ENCODE assay signal across 20 mouse cellular contexts in genomic region chr6:148818624-148819343, GRCm38 (mm10). TPM values are rescaled to one million over a fixed set of nuclear protein-coding genes. Genes with fewer than 3 reads are reported as not detected.
A peak's percentile ranks its signal among the peaks of the same experiment; 100 is the strongest.
DNase-seq lines count a peak whose midpoint lies in the region; ATAC-seq and TF ChIP-seq lines count a peak whose summit lies in the region.
"Had no signal": no experiment of that assay in that cellular context is flagged by ENCODE, and none has a peak within 500 bp of the region (broad histone marks: within the 10 kb centered on the region; RNA-seq: fewer than 3 reads in every experiment).

No protein-coding gene starts in this region.

- peaks cover 32% of the 10 kb centered on the region for H3K36me3 ChIP-seq in lung, embryonic 15.5 days
- H3K36me3 ChIP-seq in lung, postnatal 0 days (ENCODE audit: insufficient read depth, low read length), result peaks cover 13% of the 10 kb centered on the region; the same call in 1 of the 2 replicates

- H3K9ac ChIP-seq in lung, embryonic 15.5 days, result no peak overlapping the region
- no peak overlapping the region for H3K9ac ChIP-seq in lung, postnatal 0 days (replicated peaks; ENCODE audit: low read depth)
- H3K9ac ChIP-seq: forebrain, embryonic 12.5 days; heart, embryonic 13.5 days; stomach, embryonic 15.5 days had no signal

- peak; percentile 7 for DNase-seq in adrenal gland, postnatal 10 days
- DNase-seq in adrenal gland, adult 8-10 months, result no peak
- no peak for DNase-seq in lung, adult 2 months
- peak; percentile 10 for DNase-seq in adrenal gland, postnatal 25 days
- DNase-seq in lung, postnatal 0 days (ENCODE audit: low spot score), result peak; percentile 43
- no peak for DNase-seq in cerebellum, adult 2 months
- DNase-seq: cerebellum, adult 11 months; gastrocnemius, postnatal 36 days; kidney, adult 11 months; kidney, postnatal 4 days; left cerebral cortex, postnatal 4 days; spleen, adult 18-20 months; thymus, postnatal 36 days had no signal

- peak; percentile 73 for ATAC-seq in lung, embryonic 15.5 days (ENCODE audit: borderline replicate concordance, extremely low read depth, low FRiP score, low TSS enrichment)
- peak; percentile 83 for ATAC-seq in lung, postnatal 0 days
- no peak for ATAC-seq in CD4-positive, CD25-positive, alpha-beta regulatory T cell, adult 4 months

- no peak for TF ChIP-seq POLR2A in lung, adult 2 months (IDR thresholded peaks at IDR 0.05; ENCODE audit: borderline replicate concordance, extremely low read depth, low read depth, low read length)
- no peak for TF ChIP-seq POLR2A in cerebellum, adult 2 months (IDR thresholded peaks at IDR 0.05; ENCODE audit: borderline replicate concordance, insufficient read depth, low read length)

- no peak overlapping the region for H3K4me2 ChIP-seq in lung, embryonic 15.5 days
- no peak overlapping the region for H3K4me2 ChIP-seq in lung, postnatal 0 days (replicated peaks; ENCODE audit: low read depth, low read length)
- H3K4me2 ChIP-seq: forebrain, embryonic 12.5 days; heart, embryonic 13.5 days; liver, embryonic 11.5 days; stomach, embryonic 15.5 days had no signal

- no peak for TF ChIP-seq CTCF in lung, adult 2 months (IDR thresholded peaks at IDR 0.05; ENCODE audit: insufficient read depth, low read length)
- TF ChIP-seq CTCF in lung, postnatal 0 days (IDR thresholded peaks at IDR 0.05), result no peak
- no peak for TF ChIP-seq CTCF in cerebellum, adult 2 months (IDR thresholded peaks at IDR 0.05; ENCODE audit: borderline replicate concordance, insufficient read depth, low read depth, low read length)

- H3K27me3 ChIP-seq in lung, embryonic 15.5 days, result no peaks in the 10 kb centered on the region
- no peaks in the 10 kb centered on the region for H3K27me3 ChIP-seq in lung, postnatal 0 days (replicated peaks; ENCODE audit: insufficient read depth, low read length)
- H3K27me3 ChIP-seq in cerebellum, adult 2 months (ENCODE audit: control insufficient read depth, insufficient read depth, low read length), result no peaks in the 10 kb centered on the region
- H3K27me3 ChIP-seq: forebrain, embryonic 12.5 days; heart, embryonic 13.5 days; stomach, embryonic 15.5 days had no signal

- peak; percentile 44; the same call in 1 of the 2 replicates for TF ChIP-seq EP300 in lung, postnatal 0 days (IDR thresholded peaks at IDR 0.05)

- no peaks in the 10 kb centered on the region for H3K9me3 ChIP-seq in lung, embryonic 15.5 days
- no peaks in the 10 kb centered on the region for H3K9me3 ChIP-seq in lung, postnatal 0 days (ENCODE audit: low read length)
- H3K9me3 ChIP-seq: forebrain, embryonic 12.5 days; heart, embryonic 13.5 days; hindbrain, embryonic 10.5 days; stomach, embryonic 15.5 days had no signal

- H3K4me3 ChIP-seq in lung, embryonic 15.5 days, result no peak overlapping the region
- H3K4me3 ChIP-seq in lung, adult 2 months (replicated peaks; ENCODE audit: extremely low read depth, low read depth, low read length), result no peak overlapping the region
- no peak overlapping the region for H3K4me3 ChIP-seq in lung, postnatal 0 days (ENCODE audit: low read depth, low read length)
- H3K4me3 ChIP-seq in cerebellum, adult 2 months (replicated peaks; ENCODE audit: insufficient read depth, low read depth, low read length), result no peak overlapping the region
- H3K4me3 ChIP-seq: forebrain, embryonic 12.5 days; heart, embryonic 13.5 days; hindbrain, embryonic 10.5 days; stomach, embryonic 15.5 days had no signal

- 82% methylated on average over 4 of the region's 4 CpGs for WGBS in lung, embryonic 15.5 days
- 70% methylated on average over 4 of the region's 4 CpGs for WGBS in lung, adult 2 months
- 76% methylated on average over 4 of the region's 4 CpGs for WGBS in lung, postnatal 0 days
- WGBS in cerebellum, adult 2 months, result 81% methylated on average over 4 of the region's 4 CpGs

- H3K4me1 ChIP-seq in lung, embryonic 15.5 days, result no peaks in the 10 kb centered on the region
- no peaks in the 10 kb centered on the region for H3K4me1 ChIP-seq in lung, adult 2 months (ENCODE audit: control insufficient read depth, insufficient read depth, low read length)
- no peaks in the 10 kb centered on the region for H3K4me1 ChIP-seq in lung, postnatal 0 days (ENCODE audit: insufficient read depth, low read depth, low read length)
- no peaks in the 10 kb centered on the region; the same call in 1 of the 2 replicates for H3K4me1 ChIP-seq in cerebellum, adult 2 months (ENCODE audit: control insufficient read depth, insufficient read depth, low read length)
- H3K4me1 ChIP-seq: forebrain, embryonic 12.5 days; heart, embryonic 13.5 days; hindbrain, embryonic 10.5 days; stomach, embryonic 15.5 days had no signal

- H3K27ac ChIP-seq in lung, embryonic 15.5 days, result no peak overlapping the region
- no peak overlapping the region for H3K27ac ChIP-seq in lung, postnatal 0 days (ENCODE audit: low read length)
- no peak overlapping the region for H3K27ac ChIP-seq in cerebellum, adult 2 months (ENCODE audit: insufficient read depth, low read length)
- H3K27ac ChIP-seq: forebrain, embryonic 12.5 days; heart, embryonic 13.5 days; hindbrain, embryonic 10.5 days; stomach, embryonic 15.5 days had no signal

RNA-seq across cellular contexts. Expression of gene Ipo8, which starts 12.5 kb away (rescaled TPM):
- total RNA-seq in adrenal gland, postnatal 10 days (2021), result 10 to 100 TPM; 28.4 to 34.1 TPM
- total RNA-seq in adrenal gland, adult 8-10 months (2022), result 10 to 100 TPM; 50.7 to 66.3 (median 58.2) TPM
- polyA plus RNA-seq in lung, embryonic 15.5 days (2015; fragmentation: Nextera tagmentation; extraction: Ambion mirVana), result 23.8 and 24.6 TPM in 2 replicates
- 10.0 and 14.9 TPM in 2 replicates for polyA plus RNA-seq in lung, adult 2 months (2012; rRNA removed)
- total RNA-seq in adrenal gland, postnatal 25 days (2021), result 43.7 and 45.3 TPM in 2 replicates
- 11.9 and 15.1 TPM in 2 replicates for polyA plus RNA-seq in lung, postnatal 0 days (2015; fragmentation: Nextera tagmentation; extraction: Ambion mirVana)
- 10 to 100 TPM; 15.6 to 19.5 TPM for polyA plus RNA-seq in CD4-positive, CD25-positive, alpha-beta regulatory T cell, adult 4 months (2017; shearing (Covaris generic))
- polyA plus RNA-seq in cerebellum, adult 2 months (2012; rRNA removed), result 27.0 and 28.8 TPM in 2 replicates

Comparison
In these comparisons a context has a peak if more than half of its experiments do, and no peak if none do; other contexts are left out.
1. DNase-seq: peak in adrenal gland, postnatal 10 days (single experiment), adrenal gland, postnatal 25 days (single experiment) and lung, postnatal 0 days (single experiment); none in adrenal gland, adult 8-10 months (single experiment), lung, adult 2 months (single experiment) and cerebellum, adult 2 months (0 of 2).